Mouse (Mus musculus) stomach, postnatal 0 days (tissue): ENCODE results near the gene Pde4dip.

Experiments used
- CTCF ChIP-seq: IDR thresholded peaks from 2 replicates; pipeline ENCODE4 v1.5.1; 2016; ENCODE audit warnings: antibody characterized with exemption, low read depth, mild to moderate bottlenecking, moderate library complexity
- EP300 ChIP-seq: optimal IDR thresholded peaks from 2 replicates; pipeline ENCODE3; 2016; ENCODE audit warnings: antibody characterized with exemption

GRCm38 (mm10) chr3:97734259-97734658 lies 154.2 kb downstream of the Pde4dip start:
- no peak for TF ChIP-seq EP300
- TF ChIP-seq CTCF: no peak
